Mouse (Mus musculus): ENCODE measurements at regions not wholly inside any gene's neighbourhood (a gene's known extent, or its start where the extent isn't known, plus 50 kb on each side); places are given as distances from the start of the nearest gene placed in this dataset.
"Not testable (repeated sequence)": the region's sequence is repeated elsewhere in the genome, so short reads cannot be mapped to it uniquely, and the experiment has no call there.

DNA sequence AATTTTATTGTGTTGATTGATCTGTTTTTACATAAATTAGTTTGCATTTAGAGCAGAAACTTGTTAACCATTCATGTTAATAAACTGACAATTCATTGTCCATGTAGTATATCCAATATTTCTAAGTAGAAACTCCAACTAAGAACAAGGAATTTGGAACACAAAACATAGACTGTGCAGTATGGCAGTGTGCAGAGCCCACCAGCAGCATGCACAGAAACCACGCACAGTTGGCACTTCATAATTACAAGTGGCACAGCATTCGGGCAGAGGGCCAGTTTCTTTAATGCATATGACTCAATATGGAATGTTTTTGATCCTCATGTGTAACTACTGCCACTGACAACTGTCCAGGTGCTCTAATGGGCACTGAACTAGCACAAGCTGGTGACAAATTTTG lies 423.8 kb downstream of the Inhba start:
- Histone ChIP-seq H3K4me2 (replicated peaks) (no peak overlapping the region), H3K9ac (no peak overlapping the region), H3K27ac (no peak overlapping the region), H3K4me1 (no peaks in the 10 kb centered on the region), H3K27me3 (no peaks in the 10 kb centered on the region), H3K4me3 (no peak overlapping the region), H3K9me3 (no peaks in the 10 kb centered on the region), H3K36me3 (no peaks in the 10 kb centered on the region)
- WGBS, result 82% methylated on average over 2 of the region's 2 CpGs
- ATAC-seq (ENCODE audit: low FRiP score, low read depth), result no peak

GRCm38 (mm10) chr13:16453234-16453633 lies 441.6 kb downstream of the Inhba start:
- H3K9ac ChIP-seq, result no peak overlapping the region
- no peak for ATAC-seq (ENCODE audit: low FRiP score, low read depth)
- H3K4me1 ChIP-seq, result no peaks in the 10 kb centered on the region
- no peak overlapping the region for H3K27ac ChIP-seq
- no peaks in the 10 kb centered on the region for H3K9me3 ChIP-seq
- H3K27me3 ChIP-seq, result no peaks in the 10 kb centered on the region
- no peak overlapping the region for H3K4me3 ChIP-seq
- no peaks in the 10 kb centered on the region for H3K36me3 ChIP-seq
- H3K4me2 ChIP-seq (replicated peaks), result no peak overlapping the region

DNA sequence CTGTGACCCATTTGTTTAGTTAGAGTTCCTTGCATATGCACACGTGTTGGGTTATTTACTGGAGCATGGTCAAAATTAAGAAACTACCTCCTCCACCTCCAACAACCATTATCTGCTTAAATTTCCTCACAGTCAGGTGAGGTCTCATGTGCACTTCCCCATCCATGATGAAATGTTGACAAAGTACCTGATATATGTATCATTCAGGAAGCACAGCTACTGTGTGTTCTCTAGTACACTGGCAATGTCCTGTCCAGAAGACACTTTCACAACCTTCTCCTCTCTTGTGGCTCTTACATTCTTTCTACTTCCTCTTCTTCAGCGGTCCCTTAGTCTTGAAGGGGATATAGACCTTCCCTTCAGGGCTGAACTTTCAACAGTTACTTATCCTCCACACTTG lies 448.1 kb downstream of the Inhba start:
- Histone ChIP-seq H3K9me3 (no peaks in the 10 kb centered on the region), H3K4me2 (replicated peaks) (no peak overlapping the region), H3K36me3 (no peaks in the 10 kb centered on the region), H3K4me1 (0 out of 2 replicates have a peak, but pooled peaks cover 4% of the 10 kb centered on the region), H3K9ac (no peak overlapping the region), H3K27ac (no peak overlapping the region), H3K27me3 (no peaks in the 10 kb centered on the region), H3K4me3 (no peak overlapping the region)
- no peak for ATAC-seq (ENCODE audit: low FRiP score, low read depth)
- 71% methylated on average over 2 of the region's 2 CpGs for whole genome bisulfite sequencing

GRCm38 (mm10) chr13:16461681-16462080 lies 450.0 kb downstream of the Inhba start:
- ATAC-seq (ENCODE audit: low FRiP score, low read depth), result no peak
- Histone ChIP-seq H3K9me3 (no peaks in the 10 kb centered on the region), H3K27me3 (no peaks in the 10 kb centered on the region), H3K4me1 (0 out of 2 replicates have a peak, but pooled peaks cover 4% of the 10 kb centered on the region), H3K36me3 (no peaks in the 10 kb centered on the region), H3K27ac (no peak overlapping the region), H3K4me3 (no peak overlapping the region), H3K9ac (no peak overlapping the region), H3K4me2 (replicated peaks) (no peak overlapping the region)
- 83% methylated on average over 2 of the region's 2 CpGs for WGBS

GRCm38 (mm10) chr13:16464823-16465222 lies 453.2 kb downstream of the Inhba start:
- Histone ChIP-seq H3K27ac (no peak overlapping the region), H3K4me3 (no peak overlapping the region), H3K9me3 (no peaks in the 10 kb centered on the region), H3K4me1 (0 out of 2 replicates have a peak, but pooled peaks cover 4% of the 10 kb centered on the region), H3K4me2 (replicated peaks) (no peak overlapping the region), H3K36me3 (no peaks in the 10 kb centered on the region), H3K27me3 (no peaks in the 10 kb centered on the region), H3K9ac (no peak overlapping the region)
- WGBS, result 87% methylated on average over 1 of the region's 1 CpGs
- no peak for ATAC-seq (ENCODE audit: low FRiP score, low read depth)

DNA sequence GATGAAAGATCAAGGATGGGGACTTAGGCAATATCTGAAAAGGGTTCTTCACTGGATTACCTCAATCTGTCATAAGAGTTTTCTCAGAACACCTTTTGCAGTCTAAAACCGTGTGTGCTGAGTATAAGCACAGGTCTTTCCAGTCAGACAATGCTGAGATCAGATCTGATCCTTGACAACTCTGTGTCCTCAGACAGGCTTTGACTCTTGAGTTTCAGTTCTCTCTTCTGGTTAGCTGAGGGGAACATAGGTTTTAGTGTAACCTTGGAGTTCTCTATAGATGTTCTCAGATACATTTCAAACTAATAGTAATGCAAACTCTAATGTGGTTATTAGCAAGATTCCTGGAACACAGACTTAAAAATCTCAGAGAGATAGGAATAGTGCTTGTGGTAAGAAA lies 453.7 kb downstream of the Inhba start:
- 71% methylated on average over 1 of the region's 1 CpGs for WGBS
- H3K4me1 ChIP-seq, result 0 out of 2 replicates have a peak, but pooled peaks cover 2% of the 10 kb centered on the region
- no peak overlapping the region for H3K9ac ChIP-seq
- H3K36me3 ChIP-seq, result no peaks in the 10 kb centered on the region
- no peak for ATAC-seq (ENCODE audit: low FRiP score, low read depth)
- no peak overlapping the region for H3K27ac ChIP-seq
- H3K4me2 ChIP-seq (replicated peaks), result no peak overlapping the region
- H3K4me3 ChIP-seq, result no peak overlapping the region
- no peaks in the 10 kb centered on the region for H3K9me3 ChIP-seq
- H3K27me3 ChIP-seq, result no peaks in the 10 kb centered on the region

DNA sequence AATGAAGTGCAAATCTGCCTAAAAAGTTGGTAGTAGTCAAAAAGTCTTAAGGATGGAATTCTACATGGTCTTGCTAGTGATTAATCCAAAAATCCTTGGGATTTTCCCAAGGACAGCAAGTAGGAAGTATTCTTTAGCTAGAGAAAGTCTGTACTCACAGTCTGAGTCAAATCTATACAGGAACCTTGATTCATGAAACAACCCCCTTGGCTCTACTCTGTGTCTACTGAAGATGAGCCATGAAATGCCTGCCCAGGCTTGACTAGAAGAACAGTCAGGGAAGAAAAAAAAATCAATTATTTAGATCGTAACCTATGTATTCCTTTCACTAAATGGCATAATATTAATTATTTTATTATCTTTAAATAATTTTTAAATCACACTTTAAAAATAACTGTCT lies 454.2 kb downstream of the Inhba start:
- ATAC-seq (ENCODE audit: low FRiP score, low read depth), result no peak
- 92% methylated on average over 1 of the region's 1 CpGs for WGBS
- Histone ChIP-seq H3K27me3 (no peaks in the 10 kb centered on the region), H3K9me3 (no peaks in the 10 kb centered on the region), H3K9ac (no peak overlapping the region), H3K4me1 (no peaks in the 10 kb centered on the region), H3K27ac (no peak overlapping the region), H3K4me3 (no peak overlapping the region), H3K4me2 (replicated peaks) (no peak overlapping the region), H3K36me3 (no peaks in the 10 kb centered on the region)

GRCm38 (mm10) chr13:16476515-16476914 lies 464.9 kb downstream of the Inhba start:
- 79% methylated on average over 1 of the region's 1 CpGs for WGBS
- no peaks in the 10 kb centered on the region for H3K4me1 ChIP-seq
- H3K4me2 ChIP-seq (replicated peaks), result no peak overlapping the region
- H3K36me3 ChIP-seq, result no peaks in the 10 kb centered on the region
- H3K9me3 ChIP-seq, result no peaks in the 10 kb centered on the region
- H3K4me3 ChIP-seq, result no peak overlapping the region
- ATAC-seq (ENCODE audit: low FRiP score, low read depth), result no peak
- no peak overlapping the region for H3K27ac ChIP-seq
- no peak overlapping the region for H3K9ac ChIP-seq
- no peaks in the 10 kb centered on the region for H3K27me3 ChIP-seq

DNA sequence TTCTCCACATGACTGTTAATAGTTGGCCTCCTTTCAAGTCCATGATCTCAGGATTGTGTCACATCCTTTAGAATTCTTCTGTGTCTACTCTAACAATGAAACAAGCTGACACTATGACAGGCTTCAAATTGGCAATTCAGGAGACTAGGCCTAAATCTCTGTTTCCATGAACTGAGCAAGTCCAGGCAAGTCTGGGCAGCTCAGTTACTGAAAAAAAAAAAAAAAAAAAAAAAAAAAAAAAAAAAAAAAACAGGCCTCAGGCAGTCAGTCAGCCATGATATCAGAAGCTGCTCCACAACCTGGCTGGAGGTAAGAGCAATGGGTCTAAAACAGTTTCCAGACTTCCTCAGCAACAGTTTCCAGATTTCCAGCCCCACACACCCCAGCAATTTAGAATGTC lies 475.6 kb downstream of the Inhba start:
- Histone ChIP-seq H3K4me1 (no peaks in the 10 kb centered on the region), H3K9ac (no peak overlapping the region), H3K27me3 (no peaks in the 10 kb centered on the region), H3K36me3 (no peaks in the 10 kb centered on the region), H3K4me2 (replicated peaks) (no peak overlapping the region), H3K9me3 (no peaks in the 10 kb centered on the region), H3K27ac (no peak overlapping the region), H3K4me3 (no peak overlapping the region)
- no peak for ATAC-seq (ENCODE audit: low FRiP score, low read depth)

- not testable (repeated sequence) for H3K27me3 ChIP-seq; ATAC-seq (ENCODE audit: low FRiP score, low read depth); H3K4me2 ChIP-seq (replicated peaks); H3K4me1 ChIP-seq; H3K27ac ChIP-seq; H3K9ac ChIP-seq; H3K36me3 ChIP-seq; H3K9me3 ChIP-seq; H3K4me3 ChIP-seq
- WGBS, result 33% methylated on average over 6 of the region's 6 CpGs
These were observed 479.0 kb downstream of the Inhba start for GRCm38 (mm10) chr13:16490680-16491079.

- Histone ChIP-seq H3K9me3 (no peaks in the 10 kb centered on the region), H3K27ac (no peak overlapping the region), H3K4me2 (replicated peaks) (no peak overlapping the region), H3K4me1 (no peaks in the 10 kb centered on the region), H3K27me3 (no peaks in the 10 kb centered on the region), H3K36me3 (no peaks in the 10 kb centered on the region), H3K9ac (no peak overlapping the region), H3K4me3 (no peak overlapping the region)
- 62% methylated on average over 1 of the region's 1 CpGs for WGBS
- ATAC-seq (ENCODE audit: low FRiP score, low read depth), result no peak
These were observed 486.4 kb downstream of the Inhba start for GRCm38 (mm10) chr13:16498052-16498451.

GRCm38 (mm10) chr13:16512876-16513275 lies 501.2 kb downstream of the Inhba start:
- no peak overlapping the region for H3K4me3 ChIP-seq
- ATAC-seq (ENCODE audit: low FRiP score, low read depth), result no peak
- H3K9me3 ChIP-seq, result no peaks in the 10 kb centered on the region
- H3K9ac ChIP-seq, result no peak overlapping the region
- WGBS, result 64% methylated on average over 4 of the region's 4 CpGs
- no peak overlapping the region for H3K4me2 ChIP-seq (replicated peaks)
- H3K27me3 ChIP-seq, result no peaks in the 10 kb centered on the region
- no peaks in the 10 kb centered on the region for H3K4me1 ChIP-seq
- no peaks in the 10 kb centered on the region for H3K36me3 ChIP-seq
- no peak overlapping the region for H3K27ac ChIP-seq

GRCm38 (mm10) chr13:16515195-16515594 lies 503.5 kb downstream of the Inhba start:
- no peak overlapping the region for H3K9ac ChIP-seq
- H3K36me3 ChIP-seq, result no peaks in the 10 kb centered on the region
- no peak overlapping the region for H3K4me3 ChIP-seq
- no peak overlapping the region for H3K4me2 ChIP-seq (replicated peaks)
- H3K27me3 ChIP-seq, result no peaks in the 10 kb centered on the region
- H3K9me3 ChIP-seq, result no peaks in the 10 kb centered on the region
- no peaks in the 10 kb centered on the region for H3K4me1 ChIP-seq
- ATAC-seq (ENCODE audit: low FRiP score, low read depth), result no peak
- H3K27ac ChIP-seq, result no peak overlapping the region
